14 mouse cellular contexts compared by ENCODE assay signal in the genomic region with DNA sequence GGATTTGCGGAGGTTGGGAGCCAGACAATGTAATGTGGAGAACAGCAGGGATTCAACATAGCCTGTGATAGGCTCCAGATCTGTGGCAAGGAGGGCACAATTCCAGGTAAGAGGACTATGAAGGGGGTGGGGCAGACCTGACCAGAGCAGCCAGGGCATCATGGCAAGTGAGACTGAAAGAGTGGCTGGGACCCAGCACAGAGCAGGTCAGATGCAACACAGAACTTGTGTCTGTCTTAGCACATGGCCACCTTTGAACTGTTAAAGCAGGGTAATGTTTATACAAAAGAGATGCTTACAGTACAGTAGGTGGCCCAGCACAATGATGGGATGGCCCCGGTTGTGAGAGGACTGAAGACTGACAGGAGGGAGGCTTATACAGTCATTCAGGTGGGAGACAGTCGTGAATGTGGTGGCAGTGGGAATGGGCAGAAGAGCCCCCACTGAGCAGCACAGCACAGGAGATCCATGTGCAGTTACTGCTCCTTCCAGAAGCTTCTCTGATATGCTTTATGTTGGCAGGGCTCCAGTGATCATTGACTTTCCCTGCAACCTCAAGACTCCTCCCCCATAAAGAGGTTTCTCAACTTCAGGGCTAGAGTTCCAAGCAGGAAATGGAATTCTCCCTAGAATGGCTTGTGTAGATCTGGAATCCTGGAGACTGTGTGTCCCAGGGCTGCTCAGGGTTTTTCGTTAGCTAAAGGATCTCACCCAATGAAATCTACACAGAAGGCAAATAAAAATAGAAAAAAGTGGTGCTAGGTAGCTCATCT. TPM values are rescaled to one million over a fixed set of nuclear protein-coding genes. Genes with fewer than 3 reads are reported as not detected.
A peak's percentile ranks its signal among the peaks of the same experiment; 100 is the strongest.
DNase-seq lines count a peak whose midpoint lies in the region; ATAC-seq and TF ChIP-seq lines count a peak whose summit lies in the region.
"Had no signal": no experiment of that assay in that cellular context is flagged by ENCODE, and none has a peak within 500 bp of the region (broad histone marks: within the 10 kb centered on the region; RNA-seq: fewer than 3 reads in every experiment).

No protein-coding gene starts in this region.

- no peak; the same call in 1 of the 2 replicates for ATAC-seq in heart, embryonic 13.5 days (ENCODE audit: extremely low read depth, insufficient number of reproducible peaks, low FRiP score, low TSS enrichment)
- ATAC-seq in liver, postnatal 0 days = 0 out of 2 replicates have a peak, but pooled peaks have one; percentile 25
- no peak for ATAC-seq in liver, embryonic 11.5 days (replicated peaks; ENCODE audit: low FRiP score)
- ATAC-seq: forebrain, embryonic 16.5 days had no signal

- no peaks in the 10 kb centered on the region for H3K36me3 ChIP-seq in heart, embryonic 13.5 days
- no peaks in the 10 kb centered on the region for H3K36me3 ChIP-seq in liver, postnatal 0 days (replicated peaks; ENCODE audit: insufficient read depth, low read length)
- H3K36me3 ChIP-seq in liver, embryonic 11.5 days (ENCODE audit: control insufficient read depth, insufficient read depth, low read length) = no peaks in the 10 kb centered on the region
- H3K36me3 ChIP-seq: embryonic facial prominence, embryonic 12.5 days had no signal

- WGBS in heart, embryonic 13.5 days = 69% methylated on average over 4 of the region's 4 CpGs
- 61% methylated on average over 4 of the region's 4 CpGs for WGBS in liver, postnatal 0 days (ENCODE audit: insufficient replicate concordance)
- WGBS in liver, embryonic 11.5 days = 70% methylated on average over 4 of the region's 4 CpGs

- no peak overlapping the region for H3K4me3 ChIP-seq in heart, embryonic 13.5 days
- no peak overlapping the region for H3K4me3 ChIP-seq in liver, postnatal 0 days (ENCODE audit: low read depth, low read length)
- H3K4me3 ChIP-seq in liver, embryonic 11.5 days (ENCODE audit: low read depth, low read length) = no peak overlapping the region
- H3K4me3 ChIP-seq: embryonic facial prominence, embryonic 12.5 days had no signal

- H3K4me1 ChIP-seq in heart, embryonic 13.5 days = peaks cover 13% of the 10 kb centered on the region
- peaks cover 3% of the 10 kb centered on the region; the same call in 1 of the 2 replicates for H3K4me1 ChIP-seq in liver, postnatal 0 days (ENCODE audit: insufficient read depth)
- H3K4me1 ChIP-seq in liver, embryonic 11.5 days (replicated peaks; ENCODE audit: control insufficient read depth, insufficient read depth, low read length) = peaks cover 4% of the 10 kb centered on the region; the same call in 1 of the 2 replicates

- no peak for TF ChIP-seq CTCF in liver, postnatal 0 days (IDR thresholded peaks at IDR 0.05; ENCODE audit: low read depth)

- peak overlapping the region; percentile 0; the same call in 1 of the 2 replicates for H3K9ac ChIP-seq in heart, embryonic 13.5 days
- H3K9ac ChIP-seq in liver, postnatal 0 days (replicated peaks) = no peak overlapping the region
- no peak overlapping the region for H3K9ac ChIP-seq in liver, embryonic 11.5 days (ENCODE audit: low read depth, low read length)
- H3K9ac ChIP-seq: embryonic facial prominence, embryonic 12.5 days had no signal

- no peak for DNase-seq in heart, adult 18-20 months
- peak; percentile 27 for DNase-seq in liver, postnatal 0 days
- no peak for DNase-seq in liver, embryonic 11.5 days (ENCODE audit: low spot score)
- DNase-seq in kidney, postnatal 10 days = peak; percentile 26
- DNase-seq in lung, postnatal 36 days = peak; percentile 47
- DNase-seq in thymus, postnatal 4 days = no peak
- DNase-seq: cerebellum, adult 2 months; spleen, adult 18-20 months; thymus, adult 2 months had no signal

- no peaks in the 10 kb centered on the region for H3K9me3 ChIP-seq in heart, embryonic 13.5 days
- H3K9me3 ChIP-seq in liver, postnatal 0 days (ENCODE audit: low read length) = no peaks in the 10 kb centered on the region
- no peaks in the 10 kb centered on the region for H3K9me3 ChIP-seq in liver, embryonic 11.5 days (ENCODE audit: control insufficient read depth, low read length)
- H3K9me3 ChIP-seq: embryonic facial prominence, embryonic 12.5 days had no signal

- H3K4me2 ChIP-seq in heart, embryonic 13.5 days = no peak overlapping the region
- H3K4me2 ChIP-seq in liver, postnatal 0 days (ENCODE audit: low read depth, low read length) = no peak overlapping the region
- H3K4me2 ChIP-seq in liver, embryonic 11.5 days = no peak overlapping the region
- H3K4me2 ChIP-seq: embryonic facial prominence, embryonic 12.5 days had no signal

- no peak for TF ChIP-seq EP300 in liver, postnatal 0 days (IDR thresholded peaks at IDR 0.05; ENCODE audit: low read depth)

- H3K27me3 ChIP-seq in heart, embryonic 13.5 days (replicated peaks) = no peaks in the 10 kb centered on the region
- no peaks in the 10 kb centered on the region for H3K27me3 ChIP-seq in liver, postnatal 0 days (ENCODE audit: insufficient read depth, low read length)
- H3K27me3 ChIP-seq in liver, embryonic 11.5 days (replicated peaks; ENCODE audit: control insufficient read depth, insufficient read depth, low read length) = no peaks in the 10 kb centered on the region
- H3K27me3 ChIP-seq: embryonic facial prominence, embryonic 12.5 days had no signal

- 0 out of 2 replicates have a peak overlapping the region, but pooled peaks have one; percentile 6 for H3K27ac ChIP-seq in heart, embryonic 13.5 days (replicated peaks)
- H3K27ac ChIP-seq in liver, postnatal 0 days (ENCODE audit: low read depth) = 0 out of 2 replicates have a peak overlapping the region, but pooled peaks have one; percentile 16
- H3K27ac ChIP-seq in liver, embryonic 11.5 days (ENCODE audit: low read depth, low read length) = no peak overlapping the region
- H3K27ac ChIP-seq: embryonic facial prominence, embryonic 12.5 days had no signal

RNA-seq across cellular contexts. Expression of gene Aox4, which starts 27.5 kb away (rescaled TPM):
- 0.16 and 0.34 TPM in 2 replicates for polyA plus RNA-seq in heart, embryonic 13.5 days (2015; fragmentation: Nextera tagmentation; extraction: Ambion mirVana)
- not detected for total RNA-seq in heart, adult 18-20 months (2021)
- not detected in 2 replicates for polyA plus RNA-seq in liver, postnatal 0 days (2015; fragmentation: Nextera tagmentation; extraction: Ambion mirVana)
- 1.7 and 2.3 TPM in 2 replicates for polyA plus RNA-seq in liver, embryonic 11.5 days (2014; fragmentation: Nextera tagmentation; extraction: Ambion mirVana)
- total RNA-seq: granulocyte monocyte progenitor cell, adult 5-6 weeks had no signal

RNA-seq across cellular contexts. Expression of gene Aox2, which starts 40.4 kb away (rescaled TPM):
- polyA plus RNA-seq in heart, embryonic 13.5 days (2015; fragmentation: Nextera tagmentation; extraction: Ambion mirVana) = not detected in 2 replicates
- total RNA-seq in heart, adult 18-20 months (2021) = under 1 TPM in 1 of 2 experiments, not detected in 1; 0.05 TPM
- polyA plus RNA-seq in liver, postnatal 0 days (2015; fragmentation: Nextera tagmentation; extraction: Ambion mirVana) = 0.01 TPM in 2 replicates
- not detected in 2 replicates for polyA plus RNA-seq in liver, embryonic 11.5 days (2014; fragmentation: Nextera tagmentation; extraction: Ambion mirVana)
- total RNA-seq: granulocyte monocyte progenitor cell, adult 5-6 weeks; left cerebral cortex, adult 18-20 months had no signal
- polyA plus RNA-seq: forebrain, embryonic 16.5 days had no signal

Comparison
In these comparisons a context has a peak if more than half of its experiments do, and no peak if none do; other contexts are left out.
1. DNase-seq: peak in liver, postnatal 0 days (single experiment), kidney, postnatal 10 days (single experiment) and lung, postnatal 36 days (single experiment); none in heart, adult 18-20 months (0 of 2), liver, embryonic 11.5 days (single experiment) and thymus, postnatal 4 days (single experiment).